Mouse (Mus musculus) mouse embryonic stem cell (cell line): Measurements from ENCODE around the gene Akap7.
"Not testable (repeated sequence)": the region's sequence is repeated elsewhere in the genome, so short reads cannot be mapped to it uniquely, and the experiment has no call there.

Experiments used
- in situ Hi-C, 2 experiments: fragments of 300-500 bp; cut with MboI; formaldehyde crosslinking; loops; 1 replicate in 1 of 2; 3 replicates in 1 of 2; pipeline ENCODE4 v1.14.3; 2019 to 2020; ENCODE audit warnings: low sequenced_read_pairs in 2 of 2, low pct_unique_long_range_greater_than_20kb in 1 of 2, mixed read lengths in 1 of 2; ENCODE audit not compliant: unreplicated experiment in 1 of 2

Akap7 gene

GRCm38 (mm10) chr10:25167365-25168194 is 140.1 kb downstream of the Akap7 start:
- in situ Hi-C loops: no loop called here

DNA sequence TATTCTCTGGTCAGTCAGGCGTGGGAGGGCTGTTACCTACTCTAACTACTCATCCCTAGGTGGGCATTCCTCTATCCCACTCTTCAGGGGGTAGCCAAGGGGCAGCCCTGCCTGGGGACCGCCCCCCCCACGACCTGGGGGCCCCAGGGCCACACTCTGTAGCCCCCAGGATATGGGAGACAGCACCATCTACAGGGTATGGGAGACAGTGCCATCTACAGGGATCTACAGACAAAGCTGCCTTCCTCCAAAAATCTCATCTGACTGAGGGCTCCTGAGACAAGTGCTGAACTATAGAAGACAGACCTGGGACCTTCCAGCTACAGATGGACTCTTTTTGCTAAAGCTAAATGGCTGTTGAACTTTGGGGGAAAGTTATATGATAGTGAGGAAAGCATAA is 144.2 kb downstream of the Akap7 start:
- in situ Hi-C loops: not testable (repeated sequence)

- in situ Hi-C loops: no loop called here
Measured at GRCm38 (mm10) chr10:25161701-25162100, 146.0 kb downstream of the Akap7 start.

DNA sequence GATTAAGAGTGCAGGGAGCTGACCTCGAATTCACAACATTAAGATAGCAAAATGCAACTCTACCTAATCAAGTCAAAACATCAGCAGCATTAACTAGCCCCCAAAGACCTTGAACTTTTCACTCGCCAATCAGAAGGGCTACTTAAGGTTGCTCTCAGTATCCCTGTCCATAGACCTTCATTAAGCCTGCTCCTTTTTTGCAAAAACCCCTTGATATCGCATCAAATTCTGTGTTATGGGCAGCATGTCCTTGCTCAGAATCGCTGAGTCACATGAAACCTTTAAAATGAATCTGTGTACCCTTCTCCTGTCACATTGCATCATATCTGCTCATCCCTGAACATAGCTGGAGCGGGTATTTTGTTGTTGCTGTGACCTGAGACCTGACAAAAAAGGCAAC is 149.0 kb downstream of the Akap7 start:
- in situ Hi-C loops: no loop called here

DNA sequence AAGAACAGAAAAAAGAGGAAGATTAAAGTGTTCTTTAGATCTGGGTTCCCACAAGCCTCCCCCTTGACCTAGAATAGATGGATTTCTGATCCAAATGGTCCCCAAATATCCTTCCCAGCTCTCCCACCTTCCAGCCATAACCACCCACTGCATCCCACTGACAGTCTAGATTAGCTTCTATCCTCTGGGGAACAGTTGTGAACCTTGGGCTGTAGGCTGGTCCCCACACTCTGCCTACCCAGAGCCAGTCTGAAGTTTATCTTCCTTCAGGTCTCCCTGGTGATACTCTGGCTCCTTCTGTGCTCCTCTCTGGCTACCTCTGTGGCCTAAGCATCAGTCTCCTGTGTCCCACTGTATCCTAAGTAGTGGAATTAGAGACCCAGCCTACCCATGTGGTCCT is 150.3 kb downstream of the Akap7 start:
- in situ Hi-C loops: no loop called here

DNA sequence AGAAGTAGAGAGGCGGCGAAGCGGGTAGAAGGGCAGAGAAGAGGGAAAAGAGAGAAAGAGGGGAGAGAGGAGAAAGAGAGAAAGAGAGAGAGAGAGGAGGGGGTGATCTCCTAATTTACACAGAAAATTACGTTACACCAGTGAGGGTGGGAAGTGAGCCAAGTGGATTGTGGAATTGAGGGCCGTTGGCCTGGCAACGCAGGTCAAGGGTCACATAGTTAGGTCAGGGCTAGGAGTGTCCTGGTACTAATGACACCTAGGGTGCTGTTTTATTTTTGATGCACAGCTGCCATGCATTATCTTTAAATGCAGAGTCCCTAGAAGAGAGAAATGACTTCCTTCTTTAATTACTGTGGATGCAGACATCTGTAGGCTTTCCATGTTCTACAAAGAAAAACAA is 153.4 kb downstream of the Akap7 start:
- in situ Hi-C loops: no loop called here

DNA sequence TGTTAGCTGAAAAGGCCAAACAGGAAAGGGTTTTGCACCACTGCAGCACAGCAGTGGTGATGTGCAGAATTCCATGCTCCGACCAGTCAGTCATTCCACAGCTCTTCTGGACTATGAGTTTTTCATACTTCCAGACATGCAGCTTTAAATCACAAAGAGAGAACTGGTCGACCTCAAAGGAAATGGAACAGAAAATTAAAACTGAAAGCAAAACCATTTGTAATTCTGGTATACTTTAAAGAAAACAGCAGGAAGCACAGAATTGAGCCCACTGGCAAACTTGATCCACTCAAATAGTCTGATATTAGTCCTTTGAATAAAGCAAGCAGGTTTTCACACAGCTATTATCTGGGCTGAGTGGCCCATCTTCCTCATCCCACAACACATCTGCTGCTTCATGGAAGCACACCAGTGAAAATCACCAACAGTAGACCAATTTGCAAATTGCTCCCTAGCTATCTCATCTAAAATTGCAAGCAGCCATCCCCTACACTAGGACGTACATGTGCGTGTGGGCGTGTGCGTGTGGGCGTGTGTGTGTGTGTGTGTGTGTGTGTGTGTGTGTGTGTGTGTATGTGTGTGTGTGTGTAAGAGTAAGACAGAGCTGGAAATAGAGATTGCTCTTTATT is 156.4 kb downstream of the Akap7 start:
- in situ Hi-C loops: no loop called here

DNA sequence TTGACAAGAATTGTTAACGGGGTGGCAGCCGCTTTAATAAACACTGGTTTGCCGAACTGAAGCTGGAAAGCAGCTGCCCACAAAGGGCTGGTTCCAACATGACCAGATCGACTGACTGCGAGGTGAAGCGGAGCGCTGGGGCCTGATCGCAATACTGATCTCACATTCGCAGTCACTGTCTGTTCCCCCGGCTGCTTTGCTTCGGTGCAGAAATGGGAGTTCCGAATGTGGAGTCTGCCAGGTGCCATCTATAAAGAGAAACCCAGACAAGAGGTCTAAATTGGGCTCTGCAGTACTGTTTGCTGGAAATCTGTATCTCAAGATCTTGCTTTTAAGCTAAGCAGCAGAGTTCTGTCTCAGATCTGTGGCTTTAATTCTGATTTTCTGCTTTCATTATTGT is 161.8 kb downstream of the Akap7 start:
- in situ Hi-C loops: no loop called here

DNA sequence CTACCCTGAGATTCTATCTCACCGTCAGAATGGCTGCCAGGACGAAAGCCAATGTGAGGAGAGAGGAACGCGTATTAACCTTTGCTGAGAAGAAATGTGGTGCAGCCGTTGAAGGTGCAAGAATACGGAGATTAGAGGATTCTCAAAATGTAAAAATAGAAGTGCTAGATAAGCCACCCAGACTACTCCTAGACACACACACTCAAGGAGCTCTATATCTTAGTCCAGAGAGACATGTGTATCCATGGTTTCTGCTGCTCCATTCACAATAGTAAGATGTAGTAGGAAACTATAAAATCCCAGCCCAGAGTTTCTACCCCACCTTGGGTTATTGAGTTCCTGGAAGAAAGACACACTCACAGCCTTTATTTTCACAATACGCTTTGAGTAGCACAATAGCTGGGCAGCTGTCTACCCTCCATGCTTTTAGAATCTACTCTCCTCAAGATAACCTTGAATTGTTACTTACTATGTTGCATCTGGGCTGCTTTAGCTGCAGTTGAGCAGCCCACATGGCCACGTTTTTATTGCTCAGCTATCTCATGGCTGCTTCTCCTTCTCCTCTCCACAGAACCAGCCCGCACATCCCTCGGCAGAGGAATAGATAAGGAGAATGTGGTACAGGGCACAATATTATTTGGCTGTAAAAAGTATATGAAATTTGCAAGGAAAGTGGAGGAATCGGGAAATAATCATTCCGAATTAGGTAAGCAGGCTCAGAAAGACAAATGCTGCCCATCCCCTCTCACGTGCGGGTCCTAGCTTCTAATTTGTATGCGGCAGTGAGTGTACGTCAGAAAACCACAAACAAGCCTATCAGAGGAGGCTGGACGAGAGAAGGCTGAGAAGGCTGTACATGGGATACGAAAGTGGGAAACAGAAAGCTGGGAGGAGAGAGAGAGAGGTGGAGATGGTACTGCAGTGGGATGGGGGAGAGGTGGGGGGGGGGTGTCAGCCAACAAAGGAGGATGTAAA is 162.6 kb downstream of the Akap7 start:
- in situ Hi-C loops: no loop called here

- in situ Hi-C loops: no loop called here
Measured at GRCm38 (mm10) chr10:25141781-25142180, 165.9 kb downstream of the Akap7 start.

DNA sequence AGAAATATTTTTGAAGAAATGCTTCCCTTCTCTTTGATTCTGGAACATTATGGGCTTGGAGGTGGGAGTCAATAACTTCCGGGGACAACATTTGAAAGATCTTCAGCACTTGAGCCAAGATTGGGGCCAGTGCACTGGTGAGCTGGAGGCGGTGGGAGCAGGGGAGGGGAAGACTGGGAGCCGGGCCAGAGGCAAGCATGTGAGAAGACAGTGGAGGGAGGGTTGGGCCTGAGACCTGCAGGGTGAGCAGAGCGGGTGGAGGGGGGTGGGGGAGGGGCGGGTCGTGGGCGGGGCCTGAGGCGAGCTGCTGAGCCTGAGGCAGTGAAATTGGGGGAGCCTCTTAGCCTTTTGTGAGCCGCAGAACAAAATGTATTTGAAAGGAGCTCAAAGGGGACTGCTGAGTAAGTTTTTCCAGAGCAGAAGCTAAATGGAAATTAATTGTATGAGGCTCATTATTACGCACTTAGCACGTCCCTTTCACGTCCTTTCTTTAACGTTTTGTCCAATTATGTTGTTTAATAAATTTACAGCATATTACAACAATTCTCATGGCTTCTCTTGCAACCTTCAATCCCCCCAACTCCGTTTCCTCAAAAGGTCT is 167.4 kb downstream of the Akap7 start:
- in situ Hi-C loops: no loop called here

GRCm38 (mm10) chr10:25133581-25133980 is 174.1 kb downstream of the Akap7 start:
- in situ Hi-C loops: no loop called here

DNA sequence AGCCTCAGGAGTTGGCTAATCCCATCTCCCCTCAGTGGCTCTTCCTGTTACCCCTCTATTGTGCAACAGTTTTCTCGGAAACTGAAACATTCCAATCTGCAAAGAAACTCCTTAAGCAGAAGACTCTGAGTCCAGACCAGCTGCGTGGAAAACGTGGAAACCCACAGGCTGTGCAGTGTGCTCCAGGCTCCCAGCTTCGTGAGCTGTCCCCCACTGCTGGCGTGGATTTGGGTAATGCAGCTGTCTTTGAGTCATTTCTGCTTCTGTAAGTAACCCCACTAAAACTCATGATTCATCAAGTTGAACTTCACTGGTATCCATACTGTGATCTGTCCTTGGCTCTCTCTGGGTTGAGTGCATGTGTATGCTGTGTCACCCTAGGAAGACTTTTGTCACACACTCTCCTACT is 179.2 kb downstream of the Akap7 start:
- in situ Hi-C loops: no loop called here

DNA sequence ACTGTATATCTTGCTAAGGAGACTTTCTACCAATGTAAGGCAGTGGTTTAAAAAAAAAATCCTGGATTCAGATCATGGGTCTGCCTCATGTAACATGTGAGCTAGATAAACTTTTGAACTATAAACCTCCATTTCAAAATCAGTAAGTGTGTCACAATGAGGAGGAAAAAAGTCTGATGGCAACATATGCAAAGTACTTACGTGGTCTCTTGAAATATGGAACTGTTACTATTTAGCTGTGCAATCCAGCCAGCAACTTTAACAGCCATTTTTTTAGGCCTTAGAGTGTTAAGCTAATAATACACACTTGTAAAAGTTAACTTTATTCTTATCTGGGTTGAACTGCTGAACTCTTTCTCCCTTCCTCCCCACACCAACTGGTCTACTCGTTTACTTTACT is 181.6 kb downstream of the Akap7 start:
- in situ Hi-C loops: no loop called here

GRCm38 (mm10) chr10:25120871-25121554 is 186.7 kb downstream of the Akap7 start:
- in situ Hi-C loops: no loop called here
